Mouse (Mus musculus): ENCODE measurements around the gene Paox.

- TF ChIP-seq CTCF (IDR thresholded peaks at IDR 0.05; ENCODE audit: extremely low read depth, insufficient read depth, insufficient read length, insufficient replicate concordance) (no peak), POLR2A (IDR thresholded peaks at IDR 0.05; ENCODE audit: low read depth, low read length) (no peak)
These were observed 17.1 kb upstream of the Paox start for GRCm38 (mm10) chr7:140098466-140098865.
